Mouse (Mus musculus) heart, embryonic 14.5 days (tissue): ENCODE results near the gene Neurl1b. TPM values are rescaled to one million over a fixed set of nuclear protein-coding genes. Genes with fewer than 3 reads are reported as not detected.

Experiments used
- ATAC-seq: fragments of 200-750 bp; cut with Nextera tagmentation; 2 replicates; pipeline ENCODE4 v1.8.0; 2017; ENCODE audit warnings: low read depth, moderate TSS enrichment; ENCODE audit not compliant: insufficient number of reproducible peaks, insufficient read depth, low FRiP score
- H3K27ac ChIP-seq, 2 experiments: fragments of 200-500 bp in 1 of 2; fragments of 300-500 bp in 1 of 2; sonication (generic) in 1 of 2; replicated peaks in 1 of 2; 2 replicates each; pipeline ENCODE4 v1.5.1; 2012 to 2014; ENCODE audit warnings: low read depth in 2 of 2, low read length in 2 of 2, control low read depth in 1 of 2, mild to moderate bottlenecking in 1 of 2, mixed read lengths in 1 of 2; ENCODE audit not compliant: control insufficient read depth in 1 of 2, insufficient read depth in 1 of 2
- H3K27me3 ChIP-seq: fragments of 300-500 bp; sonication (generic); 2 replicates; pipeline ENCODE4 v1.6.1; 2014; ENCODE audit warnings: mild to moderate bottlenecking, low read length, control low read depth; ENCODE audit not compliant: control insufficient read depth, insufficient read depth
- H3K36me3 ChIP-seq: fragments of 300-500 bp; sonication (generic); 2 replicates; pipeline ENCODE4 v1.6.1; 2014; ENCODE audit warnings: mild to moderate bottlenecking, control low read depth, low read length, mixed read lengths; ENCODE audit not compliant: control insufficient read depth, insufficient read depth
- H3K4me1 ChIP-seq, 2 experiments: fragments of 200-500 bp in 1 of 2; fragments of 300-500 bp in 1 of 2; sonication (generic) in 1 of 2; 2 replicates each; pipeline ENCODE4 v1.6.1; 2012 to 2014; ENCODE audit warnings: low read length in 2 of 2, control low read depth in 1 of 2, mixed read lengths in 1 of 2; ENCODE audit not compliant: control insufficient read depth in 2 of 2, insufficient read depth in 2 of 2
- H3K4me2 ChIP-seq: fragments of 300-500 bp; sonication (generic); 2 replicates; pipeline ENCODE4 v1.6.1; 2014; ENCODE audit warnings: mild to moderate bottlenecking, low read length
- H3K4me3 ChIP-seq, 2 experiments: fragments of 200-500 bp in 1 of 2; fragments of 300-500 bp in 1 of 2; sonication (generic) in 1 of 2; 2 replicates each; pipeline ENCODE4 v1.5.1; 2012 to 2014; ENCODE audit warnings: low read length in 2 of 2, mild to moderate bottlenecking in 2 of 2, control low read depth in 1 of 2, low read depth in 1 of 2, moderate library complexity in 1 of 2; ENCODE audit not compliant: control insufficient read depth in 1 of 2, insufficient read depth in 1 of 2
- H3K9ac ChIP-seq: fragments of 300-500 bp; sonication (generic); 2 replicates; pipeline ENCODE4 v1.6.1; 2014; ENCODE audit warnings: mild to moderate bottlenecking, low read length
- H3K9me3 ChIP-seq: fragments of 300-500 bp; sonication (generic); 2 replicates; pipeline ENCODE4 v1.6.1; 2016; ENCODE audit warnings: low read length, control low read depth; ENCODE audit not compliant: control insufficient read depth
- WGBS: fragments of 180-500 bp; shearing (Covaris S2); extraction: QIAGEN DNeasy Blood & Tissue Kit; methylation state at CpG from one replicate; pipeline ENCODE4 v1.1.7; 2014; 5-methylcytosine and 5-hydroxymethylcytosine counted together
- polyA plus RNA-seq: library from polyadenylated mRNA; unstranded; fragments of >200 nt; fragmentation: Nextera tagmentation; extraction: Ambion mirVana; gene quantifications from 2 replicates; pipeline ENCODE4 v1.2.1, GENCODE M21; 2014

The Neurl1b gene
- polyA plus RNA-seq, 1 experiment from 2014 or later: 4.5 TPM

DNA sequence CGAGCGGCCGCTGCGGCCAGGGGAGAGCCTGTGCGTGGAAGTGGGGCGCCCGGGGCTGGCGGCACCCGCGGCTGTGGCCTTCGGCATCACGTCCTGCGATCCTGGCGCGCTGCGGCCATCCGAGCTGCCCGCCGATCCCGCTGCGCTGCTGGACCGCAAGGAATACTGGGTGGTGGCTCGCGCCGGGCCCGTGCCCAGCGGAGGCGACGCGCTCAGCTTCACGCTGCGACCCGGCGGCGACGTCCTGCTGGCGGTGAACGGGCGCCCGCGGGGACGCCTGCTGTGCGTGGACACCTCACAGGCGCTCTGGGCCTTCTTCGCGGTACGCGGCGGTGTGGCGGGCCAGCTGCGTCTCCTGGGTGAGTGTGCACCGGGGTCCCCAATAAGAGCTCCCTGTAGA, 24.4 kb downstream of the Neurl1b start:
- H3K4me3 ChIP-seq: peak overlapping the region; percentile 27 to 38
- no peaks in the 10 kb centered on the region for H3K9me3 ChIP-seq
- H3K27ac ChIP-seq: no peak overlapping the region
- peak overlapping the region; percentile 69 for H3K4me2 ChIP-seq
- no peak for ATAC-seq
- peaks cover 26% of the 10 kb centered on the region for H3K27me3 ChIP-seq
- peak overlapping the region; percentile 60 for H3K9ac ChIP-seq
- 17% methylated on average over 45 of the region's 52 CpGs for WGBS
- H3K4me1 ChIP-seq: peaks cover 6 to 10% of the 10 kb centered on the region in 2 experiments; a peak in 2 of 4 replicates
- peaks cover 69% of the 10 kb centered on the region for H3K36me3 ChIP-seq

GRCm38 (mm10) chr17:26441024-26441423, 26.4 kb downstream of the Neurl1b start:
- Histone ChIP-seq H3K9me3 (no peaks in the 10 kb centered on the region), H3K4me1 (peaks cover 6 to 11% of the 10 kb centered on the region in 2 experiments; a peak in 2 of 4 replicates), H3K9ac (no peak overlapping the region), H3K27me3 (peaks cover 26% of the 10 kb centered on the region), H3K4me3 (no peak overlapping the region), H3K27ac (no peak overlapping the region), H3K4me2 (no peak overlapping the region), H3K36me3 (peaks cover 67% of the 10 kb centered on the region)
- ATAC-seq: no peak
- 88% methylated on average over 10 of the region's 10 CpGs for WGBS

GRCm38 (mm10) chr17:26442197-26442596, 27.6 kb downstream of the Neurl1b start:
- no peak overlapping the region for H3K27ac ChIP-seq
- H3K9me3 ChIP-seq: no peaks in the 10 kb centered on the region
- H3K4me1 ChIP-seq: peaks cover 6 to 11% of the 10 kb centered on the region in 2 experiments; a peak in 2 of 4 replicates
- 83% methylated on average over 6 of the region's 6 CpGs for WGBS
- H3K4me2 ChIP-seq: no peak overlapping the region
- no peak overlapping the region for H3K9ac ChIP-seq
- peaks cover 67% of the 10 kb centered on the region for H3K36me3 ChIP-seq
- peaks cover 26% of the 10 kb centered on the region for H3K27me3 ChIP-seq
- H3K4me3 ChIP-seq: no peak overlapping the region
- ATAC-seq: no peak

- peaks cover 11% of the 10 kb centered on the region for H3K27me3 ChIP-seq
- no peaks in the 10 kb centered on the region for H3K9me3 ChIP-seq
- H3K27ac ChIP-seq: peak overlapping the region in 1 of 2 experiments; percentile 24; a peak in 1 of 4 replicates
- peaks cover 3 to 8% of the 10 kb centered on the region in 2 experiments; a peak in 2 of 4 replicates for H3K4me1 ChIP-seq
- peaks cover 75% of the 10 kb centered on the region for H3K36me3 ChIP-seq
- H3K4me2 ChIP-seq: no peak overlapping the region
- H3K4me3 ChIP-seq: no peak overlapping the region
- WGBS: 39% methylated on average over 4 of the region's 4 CpGs
- no peak for ATAC-seq
- H3K9ac ChIP-seq: no peak overlapping the region
These were observed 29.2 kb downstream of the Neurl1b start for GRCm38 (mm10) chr17:26443865-26444264.

- no peak overlapping the region for H3K27ac ChIP-seq
- 78% methylated on average over 3 of the region's 3 CpGs for WGBS
- H3K4me1 ChIP-seq: peaks cover 11 to 16% of the 10 kb centered on the region in 2 experiments
- H3K4me3 ChIP-seq: no peak overlapping the region
- H3K27me3 ChIP-seq: no peaks in the 10 kb centered on the region
- H3K9ac ChIP-seq: no peak overlapping the region
- no peak overlapping the region for H3K4me2 ChIP-seq
- H3K9me3 ChIP-seq: no peaks in the 10 kb centered on the region
- no peak for ATAC-seq
- peaks cover 35% of the 10 kb centered on the region for H3K36me3 ChIP-seq
These were observed 34.8 kb downstream of the Neurl1b start for GRCm38 (mm10) chr17:26449472-26449871.

DNA sequence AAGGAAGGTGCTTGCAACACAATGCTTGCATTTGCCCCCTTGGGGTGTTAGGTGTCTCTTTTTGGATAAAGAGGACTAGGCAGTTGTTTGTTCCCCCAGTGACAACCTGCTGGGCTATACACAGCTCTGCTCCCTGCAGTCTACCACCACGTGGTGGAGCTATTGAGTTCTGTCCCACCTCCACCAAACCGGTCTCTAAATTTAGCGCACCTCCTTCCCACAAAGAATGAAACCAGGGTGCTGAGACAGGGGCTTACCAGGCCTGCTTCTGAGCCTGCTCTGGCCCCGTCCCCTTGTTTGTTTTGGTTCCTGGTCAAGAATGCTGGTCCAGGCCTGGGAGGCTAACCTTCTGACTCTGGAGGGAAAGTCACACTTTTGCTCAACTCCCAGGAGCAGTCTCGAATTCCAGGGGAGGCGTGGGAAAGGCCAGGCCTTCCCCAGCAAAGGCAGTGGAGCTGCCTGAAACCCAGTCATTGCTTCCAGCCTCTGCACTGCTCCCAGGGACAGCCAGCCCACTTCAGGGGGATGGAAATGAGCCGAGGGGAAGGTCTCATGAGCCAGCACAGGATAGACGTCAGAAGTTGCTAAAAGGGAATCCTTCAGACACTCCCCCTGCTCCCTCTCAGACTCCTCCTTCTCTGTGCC, 37.1 kb downstream of the Neurl1b start:
- H3K9me3 ChIP-seq: no peaks in the 10 kb centered on the region
- ATAC-seq: peak; percentile 37; the same call in 1 of the 2 replicates
- H3K4me2 ChIP-seq: peak overlapping the region; percentile 37
- H3K36me3 ChIP-seq: peaks cover 13% of the 10 kb centered on the region
- 13% methylated on average over 8 of the region's 8 CpGs for WGBS
- peaks cover 11 to 16% of the 10 kb centered on the region in 2 experiments for H3K4me1 ChIP-seq
- peak overlapping the region; percentile 55 to 59 for H3K27ac ChIP-seq
- H3K27me3 ChIP-seq: no peaks in the 10 kb centered on the region
- no peak overlapping the region for H3K4me3 ChIP-seq
- H3K9ac ChIP-seq: peak overlapping the region; percentile 49; the same call in 1 of the 2 replicates

DNA sequence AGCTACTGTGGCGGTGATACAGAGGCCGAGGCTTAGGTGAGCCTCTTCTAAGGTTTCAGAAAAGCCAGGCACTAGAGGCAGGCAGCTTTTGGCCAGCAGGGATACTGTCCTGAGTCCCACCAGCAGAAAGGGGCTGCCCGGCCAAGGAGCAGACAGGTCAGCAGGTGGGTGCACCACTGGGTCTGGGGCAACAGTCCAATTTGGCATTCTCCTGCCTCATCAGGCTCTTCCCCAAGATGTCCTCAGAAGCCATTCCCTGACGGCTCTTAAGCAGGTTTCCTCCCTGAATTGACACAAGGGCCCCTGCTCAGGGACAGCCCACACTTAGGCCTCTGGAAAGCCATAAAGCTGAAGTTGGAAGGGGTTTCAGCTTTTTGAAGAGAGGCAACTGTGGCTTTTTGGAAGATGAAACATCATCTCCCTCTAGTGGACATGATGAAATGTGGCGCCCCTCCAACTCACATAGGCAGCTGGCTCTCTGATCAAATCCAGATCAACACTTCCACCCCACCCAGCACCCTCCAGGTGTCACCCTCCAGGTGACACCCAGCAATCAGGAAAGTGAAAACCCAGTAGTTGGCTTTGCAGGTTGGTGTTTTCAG, 37.8 kb downstream of the Neurl1b start:
- 56% methylated on average over 5 of the region's 5 CpGs for WGBS
- peak overlapping the region; percentile 49; the same call in 1 of the 2 replicates for H3K9ac ChIP-seq
- peak overlapping the region; percentile 55 to 59; a peak in 2 of 4 replicates for H3K27ac ChIP-seq
- ATAC-seq: no peak
- H3K4me2 ChIP-seq: no peak overlapping the region
- peaks cover 7% of the 10 kb centered on the region for H3K36me3 ChIP-seq
- H3K27me3 ChIP-seq: no peaks in the 10 kb centered on the region
- H3K4me1 ChIP-seq: peaks cover 11 to 16% of the 10 kb centered on the region in 2 experiments
- H3K4me3 ChIP-seq: no peak overlapping the region
- H3K9me3 ChIP-seq: no peaks in the 10 kb centered on the region
